Mouse (Mus musculus) v-Abl transformed pro-B cells (cell line): ENCODE data around the gene Psat1.

ENCODE experiments used
- in situ Hi-C, 2 experiments: fragments of 400-800 bp; cut with MboI; formaldehyde crosslinking; loops; one replicate each; pipeline ENCODE4 v1.15.1; 2025; ENCODE audit not compliant: unreplicated experiment in 2 of 2

Psat1 gene

GRCm38 (mm10) chr19:15925719-15926045, 21.5 kb downstream of the Psat1 start:
- in situ Hi-C loops: no loop called here

GRCm38 (mm10) chr19:15924866-15925718, 22.0 kb downstream of the Psat1 start:
- in situ Hi-C loops: no loop called here

GRCm38 (mm10) chr19:15924181-15924865, 22.8 kb downstream of the Psat1 start:
- in situ Hi-C loops: no loop called here

- in situ Hi-C loops: no loop called here
Measured at GRCm38 (mm10) chr19:15923426-15923825, 23.7 kb downstream of the Psat1 start.

- in situ Hi-C loops: no loop called here
Measured at GRCm38 (mm10) chr19:15919336-15919735, 27.8 kb downstream of the Psat1 start.

GRCm38 (mm10) chr19:15918111-15918510, 29.0 kb downstream of the Psat1 start:
- in situ Hi-C loops: no loop called here

GRCm38 (mm10) chr19:15913249-15913997, 33.7 kb downstream of the Psat1 start:
- in situ Hi-C loops: no loop called here

GRCm38 (mm10) chr19:15911441-15911840, 35.7 kb downstream of the Psat1 start:
- in situ Hi-C loops: no loop called here

GRCm38 (mm10) chr19:15910987-15911386, 36.1 kb downstream of the Psat1 start:
- in situ Hi-C loops: no loop called here

GRCm38 (mm10) chr19:15910488-15910887, 36.6 kb downstream of the Psat1 start:
- in situ Hi-C loops: no loop called here

GRCm38 (mm10) chr19:15908016-15908415, 39.1 kb downstream of the Psat1 start:
- in situ Hi-C loops: no loop called here

GRCm38 (mm10) chr19:15904734-15905133, 42.4 kb downstream of the Psat1 start:
- in situ Hi-C loops: no loop called here

GRCm38 (mm10) chr19:15903508-15904480, 43.3 kb downstream of the Psat1 start:
- in situ Hi-C loops: no loop called here

GRCm38 (mm10) chr19:15895681-15896080, 51.5 kb downstream of the Psat1 start:
- in situ Hi-C loops: no loop called here

- in situ Hi-C loops: no loop called here
Measured at GRCm38 (mm10) chr19:15892146-15892545, 55.0 kb downstream of the Psat1 start.

GRCm38 (mm10) chr19:15888466-15888865, 58.7 kb downstream of the Psat1 start:
- in situ Hi-C loops: no loop called here

- in situ Hi-C loops: no loop called here
Measured at GRCm38 (mm10) chr19:15882705-15883426, 64.3 kb downstream of the Psat1 start.

- in situ Hi-C loops: no loop called here
Measured at GRCm38 (mm10) chr19:15880731-15881130, 66.4 kb downstream of the Psat1 start.

GRCm38 (mm10) chr19:15879271-15879670, 67.9 kb downstream of the Psat1 start:
- in situ Hi-C loops: loop anchor here (5.0 to 10.0 kb wide), 4 partner anchors 86 to 844 kb away; no protein-coding TSS in a partner anchor
